Mouse (Mus musculus): ENCODE data around the gene Ptpn23.

DNA sequence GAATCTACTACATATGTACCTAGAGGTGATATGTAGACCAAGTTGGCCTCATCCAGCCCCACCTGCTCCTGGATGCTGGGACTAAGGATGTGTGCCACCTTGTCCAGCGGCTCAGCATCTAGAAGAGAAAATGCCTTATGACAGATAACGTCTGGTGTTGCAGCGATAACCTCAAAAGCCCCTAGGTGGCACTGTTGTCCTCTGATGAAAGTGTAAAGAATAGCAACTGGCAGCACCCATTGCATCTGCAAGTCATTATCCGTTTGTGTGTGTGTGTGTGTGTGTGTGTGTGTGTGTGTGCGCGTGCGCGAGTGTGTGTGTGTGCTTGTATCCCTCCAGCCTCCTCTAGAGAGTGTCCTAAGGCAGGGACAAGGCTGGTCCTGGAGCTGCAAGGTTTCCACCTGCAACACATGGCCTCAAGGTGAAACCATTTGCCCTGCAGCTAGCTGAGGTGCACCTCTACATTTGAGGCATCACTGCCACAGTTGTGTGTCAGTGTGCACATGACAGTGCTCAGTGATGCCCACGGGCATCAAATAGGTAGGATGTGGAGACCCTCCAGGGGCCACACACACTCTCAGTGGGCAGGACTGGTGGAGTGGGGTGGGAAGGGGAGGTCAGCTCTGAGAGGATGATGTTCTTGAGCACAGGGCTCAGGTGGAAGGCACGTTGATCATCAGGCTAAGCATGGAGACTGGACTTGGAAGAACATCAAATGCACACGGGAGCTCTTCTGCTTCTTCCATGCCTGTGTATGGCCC lies 41.0 kb upstream of the Ptpn23 start:
- TF ChIP-seq CTCF (IDR thresholded peaks at IDR 0.05; ENCODE audit: control insufficient read depth, insufficient read depth, insufficient read length) (peak; percentile 42), FOSL1 (IDR thresholded peaks at IDR 0.05; ENCODE audit: insufficient read depth, low read length, poor library complexity, severe bottlenecking) (no peak), USF1 (IDR thresholded peaks at IDR 0.05; ENCODE audit: low read depth) (no peak), MAX (IDR thresholded peaks at IDR 0.05) (no peak), CEBPB (IDR thresholded peaks at IDR 0.05; ENCODE audit: low read depth) (no peak), MYOD1 (IDR thresholded peaks at IDR 0.05; ENCODE audit: control insufficient read depth, insufficient read length, low read depth) (no peak)
